Mouse (Mus musculus) kidney, adult 2 months (tissue): Measurements from ENCODE around the gene Nomo1.

Experiments used
- CTCF ChIP-seq: fragments of 200-500 bp; conservative IDR thresholded peaks from 2 replicates; pipeline ENCODE4 v1.5.1; 2011; ENCODE audit warnings: low read depth, mild to moderate bottlenecking, control low read depth, low read length, moderate library complexity, mixed read lengths; ENCODE audit not compliant: insufficient read depth, insufficient read length
- POLR2A ChIP-seq: fragments of 200-500 bp; IDR thresholded peaks from one replicate; pipeline ENCODE4 v1.6.1; 2011; ENCODE audit warnings: low read depth, low read length, control low read depth

GRCm38 (mm10) chr7:46113435-46113834, 79.9 kb downstream of the Nomo1 start:
- no peak for TF ChIP-seq POLR2A
- TF ChIP-seq CTCF = no peak
